Mouse (Mus musculus) fibroblast of lung, adult 2 months (primary cell): ENCODE results near the gene Itpkc.

Experiments used
- DNase-seq: peaks from one replicate; pipeline ENCODE4 v3.0.0-alpha.2; 2011; ENCODE audit warnings: low read depth

Gene Itpkc

GRCm38 (mm10) chr7:27164112-27164947 is 64.1 kb downstream of the Itpkc start:
- no peak for DNase-seq

GRCm38 (mm10) chr7:27163450-27163805 is 65.0 kb downstream of the Itpkc start:
- no peak for DNase-seq

DNA sequence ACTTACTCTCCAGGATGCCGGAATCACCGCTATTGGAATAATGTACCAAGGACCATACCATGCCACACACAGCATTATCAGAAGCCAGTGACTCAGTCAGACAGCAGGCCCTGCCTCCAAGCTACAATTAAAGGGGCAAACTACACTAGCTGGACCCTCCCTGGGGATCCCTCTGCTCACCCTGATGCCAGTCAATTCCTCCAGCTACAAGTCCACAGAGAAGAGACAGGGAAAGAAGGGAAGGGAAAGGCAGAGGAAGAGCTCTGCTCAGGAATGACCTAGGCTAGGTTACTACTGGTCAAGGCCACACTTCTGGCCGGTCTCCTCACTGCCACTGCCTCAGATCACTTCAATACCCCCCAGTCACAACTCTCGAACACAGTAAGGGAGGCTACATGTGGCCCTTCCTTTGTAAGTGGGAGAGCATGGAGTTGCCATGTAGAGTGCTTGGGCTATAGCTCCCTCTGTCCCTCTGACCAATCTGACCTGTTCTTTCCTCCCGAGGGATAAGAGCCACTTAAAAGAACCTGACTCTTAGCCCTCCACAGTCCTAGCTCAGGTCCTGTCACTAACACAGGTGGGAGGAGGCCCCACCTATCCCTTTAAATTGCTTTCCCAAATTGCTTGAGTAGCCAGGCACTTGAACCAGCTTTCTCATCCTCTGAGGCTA is 65.5 kb downstream of the Itpkc start:
- DNase-seq = no peak

DNA sequence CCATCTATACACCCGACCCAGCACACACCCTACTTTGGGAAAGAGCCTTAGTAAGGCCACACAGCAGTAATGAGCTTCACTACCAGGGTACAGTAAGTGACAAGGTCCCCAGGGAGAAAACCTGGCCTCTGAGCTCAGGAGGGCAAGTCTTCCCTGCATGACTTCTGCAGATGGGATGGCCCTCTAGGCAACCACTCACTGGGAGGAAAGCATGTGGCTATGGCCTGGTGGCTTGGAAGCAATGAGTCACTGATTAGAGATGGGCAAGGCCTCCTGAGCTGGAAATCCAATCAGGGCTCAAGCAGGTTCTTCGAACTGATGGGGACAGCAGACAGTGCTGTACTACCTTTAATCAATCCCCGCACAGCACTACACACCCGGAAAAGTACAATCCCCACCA is 66.7 kb downstream of the Itpkc start:
- DNase-seq = no peak

GRCm38 (mm10) chr7:27160921-27161320 is 67.5 kb downstream of the Itpkc start:
- no peak for DNase-seq

DNA sequence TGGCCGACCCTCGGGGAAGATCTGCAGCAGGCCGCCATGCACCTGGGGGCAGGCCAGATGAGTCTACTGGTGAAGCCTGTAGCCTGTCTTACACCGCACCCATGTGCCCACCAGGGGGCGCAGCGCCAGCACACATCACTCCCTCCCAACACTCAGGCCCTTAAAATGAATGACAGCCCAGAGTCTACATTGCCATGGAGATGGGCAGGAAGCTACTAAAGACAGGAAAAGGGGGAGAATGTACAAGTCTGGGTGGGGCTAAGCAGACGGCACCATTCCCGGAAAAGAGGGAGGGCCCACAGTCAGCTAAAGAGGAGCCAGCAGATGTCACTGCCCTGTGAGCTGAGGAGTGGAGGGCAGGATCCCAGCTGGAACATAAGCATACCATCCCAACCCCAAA is 68.6 kb downstream of the Itpkc start:
- DNase-seq = no peak

GRCm38 (mm10) chr7:27159256-27159655 is 69.2 kb downstream of the Itpkc start:
- DNase-seq = no peak

DNA sequence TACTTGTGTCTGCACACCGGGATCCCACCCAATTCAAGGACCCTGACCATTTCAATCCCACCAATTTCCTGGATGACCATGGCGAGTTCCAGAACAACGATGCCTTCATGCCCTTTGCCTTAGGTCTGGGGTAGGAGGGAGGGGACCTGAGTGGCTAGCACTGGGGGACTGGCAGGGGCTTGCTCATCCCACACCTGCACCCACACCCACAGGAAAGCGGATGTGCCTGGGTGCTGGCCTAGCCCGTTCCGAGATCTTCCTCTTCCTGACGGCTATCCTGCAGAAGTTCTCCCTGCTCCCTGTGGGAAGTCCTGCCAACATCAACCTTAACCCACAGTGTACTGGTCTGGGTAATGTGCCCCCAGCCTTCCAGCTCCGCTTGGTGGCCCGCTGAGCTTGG is 70.3 kb downstream of the Itpkc start:
- DNase-seq = no peak
